Mouse (Mus musculus) intestine, postnatal 0 days (tissue): ENCODE data around the gene Mdh1. TPM values are rescaled to one million over a fixed set of nuclear protein-coding genes. Genes with fewer than 3 reads are reported as not detected.
"Not testable (repeated sequence)": the region's sequence is repeated elsewhere in the genome, so short reads cannot be mapped to it uniquely, and the experiment has no call there.

Experiments used
- ATAC-seq: fragments of 200-750 bp; cut with Nextera tagmentation; 2 replicates; pipeline ENCODE4 v1.8.0; 2017; ENCODE audit warnings: mild to moderate bottlenecking, moderate TSS enrichment, moderate library complexity
- H3K27ac ChIP-seq: fragments of 300-500 bp; sonication (generic); 2 replicates; pipeline ENCODE4 v1.5.1; 2014; ENCODE audit warnings: mild to moderate bottlenecking, low read depth, low read length, moderate library complexity
- H3K27me3 ChIP-seq: fragments of 300-500 bp; sonication (generic); replicated peaks from 2 replicates; pipeline ENCODE4 v1.6.1; 2014; ENCODE audit warnings: low read length, mixed read lengths; ENCODE audit not compliant: control insufficient read depth, insufficient read depth
- H3K36me3 ChIP-seq: fragments of 300-500 bp; sonication (generic); 2 replicates; pipeline ENCODE4 v1.6.1; 2014; ENCODE audit warnings: mild to moderate bottlenecking, moderate library complexity; ENCODE audit not compliant: control insufficient read depth, insufficient read depth
- H3K4me1 ChIP-seq: fragments of 300-500 bp; sonication (generic); replicated peaks from 2 replicates; pipeline ENCODE4 v1.6.1; 2014; ENCODE audit warnings: antibody characterized with exemption, low read length, mixed read lengths; ENCODE audit not compliant: control insufficient read depth, insufficient read depth
- H3K4me2 ChIP-seq: fragments of 300-500 bp; sonication (generic); replicated peaks from 2 replicates; pipeline ENCODE4 v1.6.1; 2014; ENCODE audit warnings: low read depth, mild to moderate bottlenecking, moderate library complexity
- H3K4me3 ChIP-seq: fragments of 300-500 bp; sonication (generic); 2 replicates; pipeline ENCODE4 v1.5.1; 2014; ENCODE audit warnings: low read depth, low read length
- H3K9ac ChIP-seq: fragments of 300-500 bp; sonication (generic); 2 replicates; pipeline ENCODE4 v1.6.1; 2014; ENCODE audit warnings: mild to moderate bottlenecking, low read depth, low read length
- H3K9me3 ChIP-seq: fragments of 300-500 bp; sonication (generic); 2 replicates; pipeline ENCODE4 v1.6.1; 2016; ENCODE audit warnings: mixed run types; ENCODE audit not compliant: control insufficient read depth
- CTCF ChIP-seq: sonication (generic); IDR thresholded peaks from 2 replicates; pipeline ENCODE4 v1.5.1; 2016; ENCODE audit warnings: low read depth, mild to moderate bottlenecking, control low read depth, antibody characterized with exemption, moderate library complexity
- WGBS: fragments of 180-500 bp; shearing (Covaris S2); extraction: QIAGEN DNeasy Blood & Tissue Kit; methylation state at CpG from one replicate; pipeline ENCODE4 v1.1.7; 2014; 5-methylcytosine and 5-hydroxymethylcytosine counted together
- polyA plus RNA-seq: library from polyadenylated mRNA; unstranded; fragments of >200 nt; fragmentation: Nextera tagmentation; extraction: Ambion mirVana; gene quantifications from 2 replicates; pipeline ENCODE4 v1.2.1, GENCODE M21; 2015

Mdh1 gene
- polyA plus RNA-seq, 1 experiment from 2014 or later: 779 TPM

DNA sequence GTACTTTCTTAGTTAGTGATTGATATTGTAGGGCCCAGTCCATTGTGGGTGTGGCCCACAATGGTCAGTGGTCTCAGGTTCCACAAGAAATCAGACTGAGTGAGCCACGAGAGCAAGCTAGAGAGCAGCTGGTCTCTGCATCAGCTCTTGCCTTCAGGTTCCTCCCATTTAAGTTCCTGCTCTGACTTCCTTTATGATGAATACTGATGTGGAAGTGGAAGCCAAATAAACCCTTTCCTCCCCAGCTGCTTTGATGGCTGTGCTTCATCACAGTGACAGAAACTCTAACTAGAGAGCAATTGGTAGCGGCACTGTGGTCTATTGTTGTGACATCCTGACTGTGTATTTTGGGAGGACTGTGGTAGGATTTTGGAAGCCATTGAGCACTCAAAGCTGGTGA lies 32.1 kb downstream of the Mdh1 start:
- no peaks in the 10 kb centered on the region for H3K36me3 ChIP-seq
- no peak overlapping the region for H3K4me3 ChIP-seq

DNA sequence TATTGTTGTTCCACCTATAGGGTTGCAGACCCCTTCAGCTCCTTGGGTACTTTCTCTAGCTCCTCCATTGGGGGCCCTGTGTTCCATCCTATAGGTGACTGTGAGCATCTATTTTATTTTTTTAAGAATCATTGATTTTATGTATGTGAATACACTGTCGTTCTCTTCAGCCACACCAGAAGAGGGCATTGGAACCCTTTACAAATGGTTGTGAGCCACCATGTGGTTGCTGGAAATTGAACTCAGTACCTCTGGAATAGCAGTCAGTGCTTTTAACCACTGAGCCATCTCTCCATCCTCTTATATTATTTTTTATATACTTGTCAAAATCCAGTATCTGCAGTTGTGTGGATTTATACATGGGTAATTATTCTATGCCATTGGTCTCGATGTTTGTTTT lies 41.3 kb downstream of the Mdh1 start:
- H3K4me2 ChIP-seq, H3K9ac ChIP-seq, H3K4me3 ChIP-seq, H3K9me3 ChIP-seq, ATAC-seq, H3K4me1 ChIP-seq, H3K36me3 ChIP-seq, H3K27me3 ChIP-seq, H3K27ac ChIP-seq: not testable (repeated sequence)
- peak; percentile 17; the same call in 1 of the 2 replicates for TF ChIP-seq CTCF
- WGBS: 78% methylated on average over 2 of the region's 2 CpGs

More for the DNA sequence above, 32.1 kb downstream of the Mdh1 start:
- TF ChIP-seq CTCF: no peak
- Histone ChIP-seq H3K4me1 (no peaks in the 10 kb centered on the region), H3K9me3 (no peaks in the 10 kb centered on the region), H3K27me3 (no peaks in the 10 kb centered on the region), H3K9ac (no peak overlapping the region), H3K4me2 (no peak overlapping the region), H3K27ac (no peak overlapping the region)
- WGBS: 59% methylated on average over 2 of the region's 2 CpGs
- ATAC-seq: no peak

DNA sequence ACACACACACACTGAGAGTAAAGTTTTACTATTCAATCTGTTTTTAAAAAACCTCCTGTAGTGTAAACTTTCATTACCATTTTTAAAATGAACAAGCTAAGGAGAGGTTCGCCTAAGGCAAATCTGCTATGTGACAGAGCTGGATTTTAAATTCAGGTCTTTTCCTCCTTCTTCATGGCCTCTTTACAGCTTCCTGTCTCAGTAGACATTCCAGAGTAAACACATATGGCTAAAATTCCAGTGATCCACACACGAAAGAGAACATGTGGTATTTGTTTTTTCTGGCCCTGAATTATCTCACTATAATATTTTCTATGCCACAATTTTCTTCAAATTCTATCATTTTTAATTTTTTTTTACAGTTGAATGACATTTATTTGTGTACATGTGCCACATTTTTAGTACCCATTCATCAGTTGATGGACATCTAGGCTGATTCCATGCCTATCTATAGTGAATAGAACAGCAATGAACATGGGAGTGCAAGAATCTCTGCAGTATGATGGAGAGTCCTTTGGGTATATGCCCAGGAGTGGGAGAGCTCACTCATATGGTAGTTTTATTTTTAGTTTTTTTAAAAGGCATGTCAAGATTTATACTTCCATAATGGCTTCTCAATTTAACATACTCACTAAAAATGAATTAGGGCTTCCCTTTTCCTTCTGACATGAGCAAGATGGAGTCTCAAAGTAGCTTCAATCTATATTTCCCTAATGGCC lies 43.3 kb downstream of the Mdh1 start:
- no peaks in the 10 kb centered on the region for H3K9me3 ChIP-seq
- no peak overlapping the region for H3K27ac ChIP-seq
- no peaks in the 10 kb centered on the region for H3K36me3 ChIP-seq
- no peak overlapping the region for H3K4me2 ChIP-seq
- H3K4me1 ChIP-seq: no peaks in the 10 kb centered on the region
- H3K9ac ChIP-seq: no peak overlapping the region
- no peak overlapping the region for H3K4me3 ChIP-seq
- TF ChIP-seq CTCF: no peak
- ATAC-seq: no peak
- 38% methylated on average over 2 of the region's 2 CpGs for WGBS
- H3K27me3 ChIP-seq: no peaks in the 10 kb centered on the region

DNA sequence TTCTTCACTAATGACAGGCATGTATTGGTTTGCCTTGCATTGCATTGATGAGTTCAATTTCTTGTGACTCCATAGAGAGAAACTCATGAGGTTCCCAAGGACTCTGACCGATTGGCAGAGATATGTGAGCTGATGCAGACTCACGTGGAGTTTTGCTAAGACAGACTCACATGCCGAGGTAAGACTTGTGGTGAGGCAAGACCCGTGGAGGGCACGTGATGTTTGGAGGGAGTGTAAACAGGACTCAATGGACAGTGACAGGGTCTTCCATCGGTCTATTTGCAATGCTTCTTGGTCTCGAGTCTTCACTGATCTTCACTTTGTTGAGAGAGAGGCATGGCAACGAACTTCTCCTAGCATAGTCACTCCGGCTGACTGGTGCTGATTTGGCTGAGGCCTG lies 54.4 kb downstream of the Mdh1 start:
- TF ChIP-seq CTCF: no peak
- 82% methylated on average over 9 of the region's 9 CpGs for WGBS
- no peaks in the 10 kb centered on the region for H3K9me3 ChIP-seq

DNA sequence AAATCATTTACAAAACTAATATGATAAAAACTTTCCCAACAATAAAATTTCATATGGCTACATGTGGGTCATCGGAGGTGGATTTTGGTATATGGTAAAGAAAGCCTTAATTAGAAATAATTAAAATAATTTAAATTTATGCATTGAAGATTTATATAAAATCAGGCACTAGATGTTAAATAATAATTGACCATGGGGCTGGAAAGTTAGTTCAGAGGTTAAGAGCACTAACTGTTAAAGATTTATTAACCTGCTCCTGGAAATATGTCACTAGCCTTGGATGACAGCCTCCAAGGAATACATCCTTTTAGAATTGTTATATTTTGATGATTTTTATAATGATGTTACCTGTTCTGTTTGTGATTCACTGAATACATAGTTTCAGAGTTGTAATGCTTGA lies 55.8 kb downstream of the Mdh1 start:
- H3K4me2 ChIP-seq, H3K27ac ChIP-seq, ATAC-seq, H3K9ac ChIP-seq, H3K36me3 ChIP-seq, H3K4me3 ChIP-seq, H3K27me3 ChIP-seq, H3K4me1 ChIP-seq, H3K9me3 ChIP-seq: not testable (repeated sequence)
- WGBS: 92% methylated on average over 1 of the region's 1 CpGs

More for the DNA sequence above, 54.4 kb downstream of the Mdh1 start:
- H3K27me3 ChIP-seq: no peaks in the 10 kb centered on the region
- no peak overlapping the region for H3K27ac ChIP-seq
- H3K4me2 ChIP-seq: no peak overlapping the region
- no peak overlapping the region for H3K9ac ChIP-seq
- no peak overlapping the region for H3K4me3 ChIP-seq
- H3K4me1 ChIP-seq: no peaks in the 10 kb centered on the region
- no peak for ATAC-seq
- no peaks in the 10 kb centered on the region for H3K36me3 ChIP-seq

DNA sequence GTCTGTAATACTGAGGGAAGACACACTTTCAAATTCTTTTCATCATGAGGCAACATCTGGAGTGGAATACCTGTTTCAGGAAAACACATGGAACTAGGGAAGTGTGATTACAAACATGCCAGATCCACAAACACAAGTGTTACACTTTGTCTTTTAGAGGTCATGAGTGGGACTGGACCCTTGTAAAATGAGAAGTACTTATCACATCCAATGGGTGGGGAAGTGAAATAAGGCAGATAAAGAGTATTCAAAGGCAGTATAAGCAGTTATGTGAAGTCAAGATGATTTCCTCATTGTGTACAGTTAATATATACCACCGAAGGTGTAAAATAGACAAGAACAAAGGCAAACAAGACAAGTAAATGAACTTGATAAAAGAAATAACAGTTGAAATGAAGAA lies 61.6 kb downstream of the Mdh1 start:
- not testable (repeated sequence) for H3K4me1 ChIP-seq, H3K27me3 ChIP-seq, H3K4me3 ChIP-seq, H3K9me3 ChIP-seq, H3K4me2 ChIP-seq, H3K36me3 ChIP-seq, H3K27ac ChIP-seq, H3K9ac ChIP-seq, ATAC-seq
- WGBS: 68% methylated on average over 1 of the region's 1 CpGs

DNA sequence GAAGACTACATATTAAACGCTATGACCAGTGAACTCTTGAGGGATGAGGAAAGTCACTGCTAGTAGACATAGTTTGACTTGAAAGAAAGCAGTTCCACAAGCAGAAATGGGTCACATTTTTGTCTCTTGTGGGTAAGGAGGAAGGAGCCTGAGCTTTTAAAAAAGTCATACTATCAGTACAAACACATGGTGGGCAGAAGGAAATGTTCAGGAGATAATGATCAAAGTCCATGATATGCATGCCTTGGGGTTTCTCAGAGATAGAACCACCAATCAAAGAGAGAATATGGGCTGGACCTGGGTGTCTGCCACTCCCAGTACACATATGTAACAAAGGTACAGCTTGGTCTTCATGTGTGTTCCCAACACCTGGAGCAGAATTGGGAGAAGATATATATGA lies 63.5 kb downstream of the Mdh1 start:
- not testable (repeated sequence) for H3K36me3 ChIP-seq, H3K4me2 ChIP-seq, ATAC-seq, H3K9ac ChIP-seq, H3K27ac ChIP-seq, H3K4me1 ChIP-seq, H3K27me3 ChIP-seq, H3K9me3 ChIP-seq, H3K4me3 ChIP-seq
- WGBS: 70% methylated on average over 1 of the region's 1 CpGs

DNA sequence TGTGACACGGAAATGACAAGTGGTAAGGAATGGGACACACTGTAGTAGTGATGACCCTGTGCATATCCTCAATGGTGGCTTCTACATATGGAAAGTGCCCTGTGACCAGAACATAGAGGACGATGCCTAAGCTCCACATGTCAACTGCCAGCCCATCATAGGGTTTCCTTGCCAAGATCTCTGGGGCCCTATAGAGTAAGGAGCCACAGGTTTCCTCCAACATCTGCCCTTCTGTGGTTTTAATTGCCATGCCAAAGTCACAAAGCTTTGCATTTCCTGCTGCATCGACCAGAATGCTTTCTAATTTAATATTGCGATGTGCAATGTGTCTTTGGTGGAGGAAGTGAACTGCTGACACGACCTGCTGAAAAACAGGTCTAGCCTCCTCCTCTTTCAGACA lies 65.1 kb downstream of the Mdh1 start:
- not testable (repeated sequence) for H3K9ac ChIP-seq, H3K27ac ChIP-seq, ATAC-seq, H3K4me3 ChIP-seq, H3K27me3 ChIP-seq, H3K4me1 ChIP-seq, H3K4me2 ChIP-seq, H3K9me3 ChIP-seq, H3K36me3 ChIP-seq
- WGBS: 87% methylated on average over 5 of the region's 5 CpGs
